Mouse (Mus musculus): ENCODE results near the gene Cpsf2. TPM values are rescaled to one million over a fixed set of nuclear protein-coding genes. Genes with fewer than 3 reads are reported as not detected.
A peak's percentile ranks its signal among the peaks of the same experiment; 100 is the strongest.
"Not testable (repeated sequence)": the region's sequence is repeated elsewhere in the genome, so short reads cannot be mapped to it uniquely, and the experiment has no call there.

Gene Cpsf2
- total and polyA plus RNA-seq, 3 experiments = 32.7 to 42.0 (median 34.6) TPM

- no peak for DNase-seq (ENCODE audit: extremely low read depth)
- Histone ChIP-seq H3K4me2 (ENCODE audit: insufficient read depth, low read depth, poor library complexity, severe bottlenecking) (no peak overlapping the region), H3K4me3 (replicated peaks in 1 of 3; ENCODE audit: low read depth in 2 of 3, low read length in 2 of 3, poor library complexity in 1 of 3) (no peak overlapping the region), H3K79me2 (replicated peaks; ENCODE audit: control insufficient read depth, extremely low read depth, insufficient read depth, poor library complexity, severe bottlenecking) (no peaks in the 10 kb centered on the region), H3K9ac (ENCODE audit: insufficient read depth, low read depth) (no peak overlapping the region), H3K27me3 (replicated peaks) (no peaks in the 10 kb centered on the region), H3K4me1 (ENCODE audit: control insufficient read depth in 1 of 2, insufficient read depth in 2 of 2) (peaks cover 0 to 6% of the 10 kb centered on the region in 2 experiments; a peak in 2 of 4 replicates), H3K36me3 (replicated peaks in 1 of 2; ENCODE audit: control insufficient read depth in 1 of 2, insufficient read depth in 1 of 2, low read length in 1 of 2) (peaks cover 44 to 78% of the 10 kb centered on the region in 2 experiments), H3K27ac (ENCODE audit: insufficient read depth, low read depth) (no peak overlapping the region), H3K9me3 (replicated peaks; ENCODE audit: low read length) (peaks cover 3% of the 10 kb centered on the region)
- TF ChIP-seq SIN3A (IDR thresholded peaks at IDR 0.05; ENCODE audit: low read length) = no peak
- 0 out of 4 replicates have a peak, but pooled peaks of 1 of the 2 experiments have one; percentile 11 for TF ChIP-seq CTCF (conservative IDR thresholded peaks at IDR 0.05 in 1 of 2, IDR thresholded peaks at IDR 0.05 in 1 of 2; ENCODE audit: low read depth in 2 of 2, low read length in 2 of 2)
- TF ChIP-seq ZKSCAN1 (IDR thresholded peaks at IDR 0.05; ENCODE audit: borderline replicate concordance, low read depth, low read length) = no peak
- TF ChIP-seq GABPA (IDR thresholded peaks at IDR 0.05; ENCODE audit: insufficient replicate concordance, low read depth, low read length) = no peak
- in situ Hi-C loops (cut with MboI; ENCODE audit: low pct_ligation_motif_present, low pct_unique_long_range_greater_than_20kb, low sequenced_read_pairs) = no loop called here
- dilution Hi-C loops (cut with MboI; ENCODE audit: extremely low pct_ligation_motif_present, extremely low pct_unique_long_range_greater_than_20kb, low sequenced_read_pairs) = no loop called here
These were observed 38.2 kb upstream of the Cpsf2 start for GRCm38 (mm10) chr12:101937572-101937971.

GRCm38 (mm10) chr12:101947986-101948385 is 27.8 kb upstream of the Cpsf2 start:
- no peaks in the 10 kb centered on the region for H3K9me3 ChIP-seq (replicated peaks; ENCODE audit: low read length)
- H3K36me3 ChIP-seq (replicated peaks in 1 of 2; ENCODE audit: control insufficient read depth in 1 of 2, insufficient read depth in 1 of 2, low read length in 1 of 2) = peaks cover 17 to 63% of the 10 kb centered on the region in 2 experiments
- dilution Hi-C loops (cut with MboI; ENCODE audit: extremely low pct_ligation_motif_present, extremely low pct_unique_long_range_greater_than_20kb, low sequenced_read_pairs) = no loop called here
- H3K9ac ChIP-seq (ENCODE audit: insufficient read depth, low read depth) = no peak overlapping the region
- no peak overlapping the region for H3K4me3 ChIP-seq (replicated peaks in 1 of 3; ENCODE audit: low read depth in 2 of 3, low read length in 2 of 3, poor library complexity in 1 of 3)
- in situ Hi-C loops (cut with MboI; ENCODE audit: low pct_ligation_motif_present, low pct_unique_long_range_greater_than_20kb, low sequenced_read_pairs) = no loop called here
- H3K4me2 ChIP-seq (ENCODE audit: insufficient read depth, low read depth, poor library complexity, severe bottlenecking) = no peak overlapping the region
- H3K79me2 ChIP-seq (replicated peaks; ENCODE audit: control insufficient read depth, extremely low read depth, insufficient read depth, poor library complexity, severe bottlenecking) = peaks cover 12% of the 10 kb centered on the region; the same call in 1 of the 2 replicates
- peaks cover 0 to 6% of the 10 kb centered on the region in 2 experiments; a peak in 1 of 4 replicates for H3K4me1 ChIP-seq (ENCODE audit: control insufficient read depth in 1 of 2, insufficient read depth in 2 of 2)
- DNase-seq (ENCODE audit: extremely low read depth) = no peak
- H3K27me3 ChIP-seq (replicated peaks) = no peaks in the 10 kb centered on the region
- TF ChIP-seq ZKSCAN1 (IDR thresholded peaks at IDR 0.05; ENCODE audit: borderline replicate concordance, low read depth, low read length) = no peak
- H3K27ac ChIP-seq (ENCODE audit: insufficient read depth, low read depth) = no peak overlapping the region

DNA sequence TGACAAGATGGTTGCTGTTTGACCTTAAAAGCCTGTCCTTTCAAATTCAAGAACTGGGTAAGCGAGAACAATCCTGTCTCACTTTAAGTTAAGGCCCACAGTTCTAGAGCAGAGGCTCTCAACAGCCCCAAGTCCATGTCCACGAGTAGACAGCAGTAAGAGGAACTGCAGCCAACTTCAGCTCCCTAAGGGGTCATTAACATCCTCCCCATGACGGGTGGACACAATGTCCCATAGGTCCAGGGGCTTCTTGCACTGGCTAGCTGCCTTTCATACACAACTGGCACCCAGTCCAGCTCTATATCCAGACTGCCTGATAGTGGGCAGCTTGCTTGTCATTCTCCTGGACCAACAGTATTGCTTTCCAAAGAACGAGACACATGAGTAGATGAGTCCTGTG is 27.0 kb upstream of the Cpsf2 start:
- H3K4me3 ChIP-seq (replicated peaks in 1 of 3; ENCODE audit: low read depth in 2 of 3, low read length in 2 of 3, poor library complexity in 1 of 3) = no peak overlapping the region

GRCm38 (mm10) chr12:101955821-101956220 is 20.0 kb upstream of the Cpsf2 start:
- dilution Hi-C loops (cut with MboI; ENCODE audit: extremely low pct_ligation_motif_present, extremely low pct_unique_long_range_greater_than_20kb, low sequenced_read_pairs); H3K4me3 ChIP-seq (replicated peaks in 1 of 3; ENCODE audit: low read depth in 2 of 3, low read length in 2 of 3, poor library complexity in 1 of 3): not testable (repeated sequence)
- H3K36me3 ChIP-seq (replicated peaks in 1 of 2; ENCODE audit: control insufficient read depth in 1 of 2, insufficient read depth in 1 of 2, low read length in 1 of 2) = peaks cover 0 to 18% of the 10 kb centered on the region in 2 experiments

More for the DNA sequence above, 27.0 kb upstream of the Cpsf2 start:
- TF ChIP-seq GABPA (IDR thresholded peaks at IDR 0.05; ENCODE audit: insufficient replicate concordance, low read depth, low read length) = no peak
- TF ChIP-seq E2F4 (IDR thresholded peaks at IDR 0.05; ENCODE audit: insufficient replicate concordance, low read depth, low read length) = no peak
- no peak for TF ChIP-seq USF1 (IDR thresholded peaks at IDR 0.05; ENCODE audit: low read depth, low read length)
- TF ChIP-seq ZNF384 (IDR thresholded peaks at IDR 0.05; ENCODE audit: low read depth, low read length) = no peak
- TF ChIP-seq ZC3H11A (IDR thresholded peaks at IDR 0.05; ENCODE audit: low read depth, low read length) = no peak
- no peak for TF ChIP-seq ZMIZ1 (IDR thresholded peaks at IDR 0.05; ENCODE audit: low read depth, low read length)
- no peak for TF ChIP-seq POLR2A (IDR thresholded peaks at IDR 0.05; ENCODE audit: low read depth, low read length)
- TF ChIP-seq EP300 (IDR thresholded peaks at IDR 0.05; ENCODE audit: low read length) = no peak
- no peak for TF ChIP-seq ZKSCAN1 (IDR thresholded peaks at IDR 0.05; ENCODE audit: borderline replicate concordance, low read depth, low read length)
- TF ChIP-seq MEF2A (IDR thresholded peaks at IDR 0.05; ENCODE audit: borderline replicate concordance, low read depth, low read length) = no peak
- TF ChIP-seq NELFE (IDR thresholded peaks at IDR 0.05; ENCODE audit: low read depth, low read length) = no peak
- no peak for TF ChIP-seq MAZ (IDR thresholded peaks at IDR 0.05; ENCODE audit: low read depth, low read length)
- TF ChIP-seq USF2 (conservative IDR thresholded peaks at IDR 0.05; ENCODE audit: low read depth, low read length) = no peak
- no peak for TF ChIP-seq RCOR1 (conservative IDR thresholded peaks at IDR 0.05; ENCODE audit: low read depth, low read length)
- no peak for TF ChIP-seq MYC (IDR thresholded peaks at IDR 0.05; ENCODE audit: low read depth, low read length)
- TF ChIP-seq ETS1 (conservative IDR thresholded peaks at IDR 0.05; ENCODE audit: low read depth, low read length) = no peak
- no peak for TF ChIP-seq JUN (IDR thresholded peaks at IDR 0.05; ENCODE audit: insufficient read depth, low read depth, low read length)
- no peak overlapping the region for H3K27ac ChIP-seq (ENCODE audit: insufficient read depth, low read depth)
- H3K4me1 ChIP-seq (ENCODE audit: control insufficient read depth in 1 of 2, insufficient read depth in 2 of 2) = peaks cover 0 to 6% of the 10 kb centered on the region in 2 experiments; a peak in 1 of 4 replicates
- H3K79me2 ChIP-seq (replicated peaks; ENCODE audit: control insufficient read depth, extremely low read depth, insufficient read depth, poor library complexity, severe bottlenecking) = peaks cover 12% of the 10 kb centered on the region; the same call in 1 of the 2 replicates
- H3K9ac ChIP-seq (ENCODE audit: insufficient read depth, low read depth) = no peak overlapping the region
- in situ Hi-C loops (cut with MboI; ENCODE audit: low pct_ligation_motif_present, low pct_unique_long_range_greater_than_20kb, low sequenced_read_pairs) (no loop called here), dilution Hi-C loops (cut with MboI; ENCODE audit: extremely low pct_ligation_motif_present, extremely low pct_unique_long_range_greater_than_20kb, low sequenced_read_pairs) (no loop called here)
- peaks cover 17 to 59% of the 10 kb centered on the region in 2 experiments for H3K36me3 ChIP-seq (replicated peaks in 1 of 2; ENCODE audit: control insufficient read depth in 1 of 2, insufficient read depth in 1 of 2, low read length in 1 of 2)
- H3K27me3 ChIP-seq (replicated peaks) = no peaks in the 10 kb centered on the region
- no peak for DNase-seq (ENCODE audit: extremely low read depth)
- H3K4me2 ChIP-seq (ENCODE audit: insufficient read depth, low read depth, poor library complexity, severe bottlenecking) = no peak overlapping the region
- no peaks in the 10 kb centered on the region for H3K9me3 ChIP-seq (replicated peaks; ENCODE audit: low read length)

More at GRCm38 (mm10) chr12:101955821-101956220, 20.0 kb upstream of the Cpsf2 start:
- H3K4me2 ChIP-seq (ENCODE audit: insufficient read depth, low read depth, poor library complexity, severe bottlenecking); in situ Hi-C loops (cut with MboI; ENCODE audit: low pct_ligation_motif_present, low pct_unique_long_range_greater_than_20kb, low sequenced_read_pairs); DNase-seq (ENCODE audit: extremely low read depth); H3K9ac ChIP-seq (ENCODE audit: insufficient read depth, low read depth); H3K27ac ChIP-seq (ENCODE audit: insufficient read depth, low read depth); H3K9me3 ChIP-seq (replicated peaks; ENCODE audit: low read length); H3K27me3 ChIP-seq (replicated peaks); H3K79me2 ChIP-seq (replicated peaks; ENCODE audit: control insufficient read depth, extremely low read depth, insufficient read depth, poor library complexity, severe bottlenecking): not testable (repeated sequence)
- H3K4me1 ChIP-seq (ENCODE audit: control insufficient read depth in 1 of 2, insufficient read depth in 2 of 2) = peaks cover 8 to 31% of the 10 kb centered on the region in 2 experiments; a peak in 3 of 4 replicates
